Mouse (Mus musculus) stomach, postnatal 0 days (tissue): ENCODE measurements around the gene Trim2. TPM values are rescaled to one million over a fixed set of nuclear protein-coding genes. Genes with fewer than 3 reads are reported as not detected.

Source experiments
- ATAC-seq: fragments of 200-750 bp; cut with Nextera tagmentation; 2 replicates; pipeline ENCODE4 v1.8.0; 2017; ENCODE audit not compliant: low FRiP score, low TSS enrichment
- DNase-seq: peaks from one replicate; pipeline ENCODE4 v3.0.0-alpha.2; 2016; ENCODE audit warnings: low spot score
- H3K27ac ChIP-seq: fragments of 300-500 bp; sonication (generic); replicated peaks from 2 replicates; pipeline ENCODE4 v1.5.1; 2014; ENCODE audit warnings: mild to moderate bottlenecking, control low read depth
- H3K27me3 ChIP-seq: fragments of 300-500 bp; sonication (generic); 2 replicates; pipeline ENCODE4 v1.6.1; 2014; ENCODE audit warnings: low read length; ENCODE audit not compliant: control insufficient read depth, insufficient read depth
- H3K36me3 ChIP-seq: fragments of 300-500 bp; sonication (generic); 2 replicates; pipeline ENCODE4 v1.6.1; 2014; ENCODE audit warnings: low read length, mixed read lengths; ENCODE audit not compliant: control insufficient read depth, insufficient read depth
- H3K4me1 ChIP-seq: fragments of 300-500 bp; sonication (generic); replicated peaks from 2 replicates; pipeline ENCODE4 v1.6.1; 2014; ENCODE audit warnings: antibody characterized with exemption; ENCODE audit not compliant: control insufficient read depth, insufficient read depth
- H3K4me2 ChIP-seq: fragments of 300-500 bp; sonication (generic); replicated peaks from 2 replicates; pipeline ENCODE4 v1.6.1; 2014; ENCODE audit warnings: low read depth, mild to moderate bottlenecking, control low read depth, moderate library complexity
- H3K4me3 ChIP-seq: fragments of 300-500 bp; sonication (generic); 2 replicates; pipeline ENCODE4 v1.5.1; 2014; ENCODE audit warnings: low read depth, low read length, control low read depth
- H3K9ac ChIP-seq: fragments of 300-500 bp; sonication (generic); 2 replicates; pipeline ENCODE4 v1.6.1; 2014; ENCODE audit warnings: mild to moderate bottlenecking, low read length, control low read depth, mixed read lengths
- H3K9me3 ChIP-seq: fragments of 300-500 bp; sonication (generic); 2 replicates; pipeline ENCODE4 v1.6.1; 2016; ENCODE audit warnings: low read length; ENCODE audit not compliant: control insufficient read depth
- CTCF ChIP-seq: IDR thresholded peaks from 2 replicates; pipeline ENCODE4 v1.5.1; 2016; ENCODE audit warnings: antibody characterized with exemption, low read depth, mild to moderate bottlenecking, moderate library complexity
- EP300 ChIP-seq: optimal IDR thresholded peaks from 2 replicates; pipeline ENCODE3; 2016; ENCODE audit warnings: antibody characterized with exemption
- WGBS: fragments of 180-500 bp; shearing (Covaris S2); extraction: QIAGEN DNeasy Blood & Tissue Kit; methylation state at CpG from one replicate; pipeline ENCODE4 v1.1.7; 2014; 5-methylcytosine and 5-hydroxymethylcytosine counted together
- polyA plus RNA-seq: library from polyadenylated mRNA; unstranded; fragments of >200 nt; fragmentation: Nextera tagmentation; extraction: Ambion mirVana; gene quantifications from 2 replicates; pipeline ENCODE4 v1.2.1, GENCODE M21; 2015

Trim2 gene
- polyA plus RNA-seq, 1 experiment from 2014 or later, result 30.7 TPM

DNA sequence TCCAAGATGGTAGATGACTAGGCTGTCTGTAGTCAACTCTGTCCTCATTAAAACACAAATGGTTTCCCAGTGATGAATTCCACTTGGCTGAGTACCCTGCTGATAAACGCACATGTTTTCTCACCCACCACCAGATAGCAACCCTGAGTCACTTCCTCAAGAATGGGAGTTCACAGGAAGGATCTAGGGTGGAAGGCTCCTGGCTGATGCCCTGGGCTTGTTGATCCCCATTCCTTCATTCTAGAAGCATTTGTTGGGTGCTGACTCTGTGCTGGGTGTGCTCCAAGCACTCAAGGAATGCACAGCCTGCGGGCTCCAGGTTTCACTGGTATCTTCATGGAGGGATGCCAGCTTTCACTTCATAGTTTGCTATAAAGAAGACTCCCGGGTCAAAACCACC lies 12.8 kb upstream of the Trim2 start:
- no peak overlapping the region for H3K4me3 ChIP-seq
- no peaks in the 10 kb centered on the region for H3K36me3 ChIP-seq
- no peak overlapping the region for H3K9ac ChIP-seq
- H3K27ac ChIP-seq, result no peak overlapping the region
- H3K27me3 ChIP-seq, result no peaks in the 10 kb centered on the region
- H3K4me1 ChIP-seq, result 0 out of 2 replicates have a peak, but pooled peaks cover 2% of the 10 kb centered on the region
- no peak overlapping the region for H3K4me2 ChIP-seq
- 66% methylated on average over 3 of the region's 3 CpGs for WGBS
- no peaks in the 10 kb centered on the region for H3K9me3 ChIP-seq
- TF ChIP-seq EP300, result no peak
- ATAC-seq (peak; percentile 44), DNase-seq (no peak)

DNA sequence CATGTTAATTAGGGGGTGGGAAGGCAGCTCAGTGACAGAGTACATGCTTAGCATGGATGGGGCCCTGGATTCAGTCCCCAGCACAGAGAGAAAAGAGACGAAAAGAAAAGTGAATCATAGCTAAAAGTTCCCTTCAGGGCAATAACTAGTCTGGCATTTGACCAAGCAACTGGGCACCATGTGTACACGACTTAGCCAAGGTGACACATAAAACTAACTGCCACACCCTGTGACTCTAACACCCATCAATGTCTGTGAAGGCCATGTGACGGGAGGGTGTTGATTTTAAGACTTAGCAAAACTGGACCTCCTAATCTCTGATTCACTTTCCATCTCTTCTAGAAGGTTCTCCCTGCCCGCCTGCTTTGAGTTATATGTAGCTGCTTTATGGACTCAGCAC lies 12.2 kb upstream of the Trim2 start:
- DNase-seq (no peak), ATAC-seq (peak; percentile 52)
- H3K4me1 ChIP-seq, result no peaks in the 10 kb centered on the region
- no peaks in the 10 kb centered on the region for H3K27me3 ChIP-seq
- no peak overlapping the region for H3K27ac ChIP-seq
- H3K4me3 ChIP-seq, result no peak overlapping the region
- H3K4me2 ChIP-seq, result no peak overlapping the region
- H3K9ac ChIP-seq, result no peak overlapping the region
- no peaks in the 10 kb centered on the region for H3K36me3 ChIP-seq
- TF ChIP-seq CTCF (no peak), EP300 (no peak)
- WGBS, result 61% methylated on average over 4 of the region's 4 CpGs
- no peaks in the 10 kb centered on the region for H3K9me3 ChIP-seq

DNA sequence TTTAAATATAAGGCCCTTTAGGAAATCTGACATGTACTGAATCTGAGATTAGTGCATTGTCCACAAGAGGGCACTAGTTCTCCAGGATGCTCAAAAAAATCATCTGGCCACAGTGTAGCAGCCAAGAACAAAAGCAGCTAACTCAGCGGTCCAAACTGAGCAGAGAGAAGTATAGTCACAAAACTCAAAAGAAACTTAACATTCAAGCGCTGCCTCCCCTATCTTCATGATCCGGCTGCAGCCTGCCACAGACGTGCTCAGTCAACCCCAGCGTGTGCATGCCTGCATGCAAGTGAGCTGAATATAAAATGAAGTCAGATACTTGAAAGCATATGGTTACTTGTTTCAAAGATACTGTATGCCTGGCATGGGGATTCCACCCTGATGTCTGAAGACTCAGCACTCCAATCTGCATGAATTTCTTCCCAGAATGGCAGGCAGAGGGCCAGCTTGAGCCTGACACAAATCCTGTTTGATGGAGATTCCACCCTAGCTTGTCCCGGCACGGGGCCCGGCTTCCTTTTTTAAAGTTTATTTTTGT lies 8.0 kb upstream of the Trim2 start:
- no peak overlapping the region for H3K9ac ChIP-seq
- peak; percentile 53 for ATAC-seq
- WGBS, result 13% methylated on average over 8 of the region's 8 CpGs

DNA sequence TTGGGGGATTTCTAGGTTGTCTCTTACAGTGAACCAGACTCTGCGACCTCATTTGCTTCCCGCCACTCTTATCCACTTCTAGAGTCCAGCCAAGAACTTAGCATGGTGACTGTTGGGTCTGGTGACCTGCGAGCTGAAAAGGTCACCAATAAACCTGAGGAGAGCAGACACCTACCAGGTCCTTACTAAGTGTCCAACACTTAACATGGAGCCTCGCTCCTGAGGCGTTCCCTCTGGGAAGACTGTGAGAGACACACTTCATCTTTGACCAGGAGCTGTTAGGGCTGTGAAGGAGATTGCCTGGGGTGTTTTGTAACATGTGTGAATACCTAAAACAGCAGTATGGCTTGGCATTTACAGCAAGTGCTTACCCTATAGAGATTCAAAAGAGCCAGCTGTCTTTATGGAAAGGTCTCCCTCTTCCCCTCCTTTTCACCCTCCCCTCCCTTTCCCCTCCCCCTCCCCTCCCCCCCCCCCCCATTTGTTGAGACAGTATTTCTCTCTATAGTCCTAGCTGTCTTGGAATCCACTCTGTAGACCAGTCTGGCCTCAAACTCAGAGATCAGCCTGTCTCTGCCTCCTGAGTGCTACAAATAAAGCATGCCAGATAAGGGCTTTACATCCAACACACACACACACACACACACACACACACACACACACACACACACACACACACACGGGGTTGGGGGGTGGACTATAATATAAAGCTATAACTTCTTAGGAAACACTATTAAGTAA lies 7.3 kb upstream of the Trim2 start:
- Histone ChIP-seq H3K4me3 (no peak overlapping the region), H3K27ac (no peak overlapping the region), H3K9me3 (no peaks in the 10 kb centered on the region), H3K36me3 (no peaks in the 10 kb centered on the region), H3K27me3 (no peaks in the 10 kb centered on the region), H3K9ac (no peak overlapping the region), H3K4me1 (no peaks in the 10 kb centered on the region), H3K4me2 (no peak overlapping the region)
- DNase-seq (no peak), ATAC-seq (no peak)
- TF ChIP-seq CTCF (no peak), EP300 (no peak)
- 75% methylated on average over 6 of the region's 6 CpGs for WGBS

More for the DNA sequence above, 8.0 kb upstream of the Trim2 start:
- Histone ChIP-seq H3K27ac (peak overlapping the region; percentile 73), H3K36me3 (no peaks in the 10 kb centered on the region), H3K27me3 (no peaks in the 10 kb centered on the region), H3K4me2 (peak overlapping the region; percentile 25), H3K4me1 (no peaks in the 10 kb centered on the region), H3K4me3 (no peak overlapping the region), H3K9me3 (no peaks in the 10 kb centered on the region)
- peak; percentile 58 for DNase-seq
- TF ChIP-seq EP300, result no peak
- peak; percentile 92 for TF ChIP-seq CTCF

DNA sequence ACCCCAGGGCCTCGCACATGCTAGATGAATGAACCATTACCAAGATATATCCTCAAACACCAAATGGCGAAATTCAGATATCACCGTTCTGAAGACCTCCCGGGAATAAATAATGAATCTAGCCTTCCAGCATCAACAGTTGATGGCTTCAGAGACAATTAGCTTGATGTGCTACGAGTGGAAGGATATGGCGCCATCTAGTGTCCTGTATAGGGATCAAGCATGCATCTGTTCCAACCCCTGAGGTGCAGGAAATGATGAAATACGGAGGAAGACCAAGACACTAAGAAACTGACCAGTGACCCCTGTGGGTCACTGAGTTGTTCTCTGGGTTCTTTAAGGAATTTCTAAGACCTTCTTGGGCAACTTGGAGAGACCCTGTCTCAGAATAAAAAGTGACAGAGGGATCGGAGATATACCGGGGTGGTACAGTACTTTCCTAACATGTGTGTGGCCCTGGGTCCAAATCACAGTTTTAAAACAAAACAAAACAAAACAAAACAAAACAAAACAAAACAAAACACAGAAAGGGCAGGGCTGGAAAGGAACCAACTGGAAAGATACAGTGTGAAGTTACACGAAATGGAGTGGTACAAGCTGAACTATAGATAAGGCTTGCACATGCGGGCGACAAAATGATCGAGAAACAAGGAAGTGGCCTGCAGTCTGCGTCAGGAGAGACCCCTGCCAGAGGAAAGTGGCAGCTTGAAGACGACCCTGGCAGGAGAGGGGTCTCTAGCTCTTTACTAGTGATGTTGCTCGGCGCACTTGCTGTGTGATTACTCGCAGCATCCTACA lies 6.5 kb upstream of the Trim2 start:
- Histone ChIP-seq H3K4me1 (no peaks in the 10 kb centered on the region), H3K27ac (no peak overlapping the region), H3K4me2 (no peak overlapping the region), H3K4me3 (no peak overlapping the region), H3K9me3 (no peaks in the 10 kb centered on the region), H3K36me3 (no peaks in the 10 kb centered on the region), H3K27me3 (no peaks in the 10 kb centered on the region), H3K9ac (no peak overlapping the region)
- DNase-seq (peak; percentile 55), ATAC-seq (peak; percentile 47; the same call in 1 of the 2 replicates)
- 50% methylated on average over 18 of the region's 18 CpGs for WGBS
- TF ChIP-seq EP300 (no peak), CTCF (peak; percentile 98)
